Mouse (Mus musculus) layer of hippocampus, postnatal 14 days (tissue): ENCODE results near the gene Arl5b. TPM values are rescaled to one million over a fixed set of nuclear protein-coding genes. Genes with fewer than 3 reads are reported as not detected.

Experiments
- DNase-seq, 2 experiments: peaks; one replicate each; pipeline ENCODE4 v3.0.0; 2021 to 2022; ENCODE audit warnings: low spot score in 2 of 2, mixed read lengths in 1 of 2
- total RNA-seq, 2 experiments: library from RNA; stranded (reverse); gene quantifications; 2 replicates each; pipeline ENCODE4 v1.2.3; 2021

Gene Arl5b
- total RNA-seq, 2 experiments from 2014 or later: 39.5 to 45.4 TPM

DNA sequence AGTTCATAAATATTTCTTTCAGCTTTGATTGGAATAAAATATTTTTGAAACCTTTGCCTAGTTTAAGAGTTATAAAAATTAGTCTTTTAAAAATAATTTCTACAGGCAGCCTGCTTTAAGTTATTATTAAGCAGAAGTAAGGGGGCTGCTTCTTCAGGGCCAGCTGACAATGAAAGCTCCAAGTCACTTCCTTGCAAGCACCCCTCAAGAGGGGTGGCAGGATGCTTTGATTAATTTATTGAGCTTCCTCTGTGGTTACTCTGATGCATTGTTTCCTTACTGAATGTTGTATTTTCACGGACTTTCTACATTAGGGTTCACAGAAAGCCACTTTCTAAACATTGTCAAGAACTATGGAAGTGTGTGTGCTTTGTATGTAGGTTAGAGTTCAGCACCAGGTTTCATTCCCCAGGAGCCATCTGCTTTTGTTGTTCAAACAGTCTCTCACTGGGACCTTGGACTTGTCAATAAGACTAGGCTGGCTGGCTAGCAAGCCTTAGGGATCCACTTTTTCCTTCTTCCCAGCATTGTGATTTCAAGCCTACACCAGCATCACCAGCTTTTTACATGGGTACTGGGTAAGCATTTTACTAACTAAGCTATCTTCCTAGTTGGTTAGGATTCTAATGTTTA, 62.7 kb downstream of the Arl5b start:
- DNase-seq: no peak

GRCm38 (mm10) chr2:15112741-15113140, 63.5 kb downstream of the Arl5b start:
- no peak for DNase-seq

DNA sequence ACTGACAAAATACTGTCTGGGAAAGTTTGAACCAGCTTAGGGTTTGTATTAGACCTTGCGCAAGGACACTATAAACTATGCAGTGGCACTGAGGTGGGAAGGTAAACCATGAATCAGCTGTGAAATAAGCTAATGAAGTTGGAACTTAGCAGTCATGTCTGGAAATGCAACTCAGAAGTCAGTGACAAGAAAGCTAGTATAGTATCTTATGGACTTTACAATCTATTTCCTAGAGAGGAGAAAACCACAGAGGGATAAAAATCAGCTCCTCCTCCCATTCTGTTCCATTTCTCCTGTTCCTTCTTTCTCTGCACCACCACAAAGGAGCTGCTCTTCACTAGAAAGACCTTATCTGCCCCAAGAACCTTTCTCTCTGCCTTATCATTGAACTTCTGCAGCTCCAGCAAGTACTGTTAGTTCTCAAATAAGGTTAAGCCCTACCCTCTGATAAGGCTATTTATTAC, 72.1 kb downstream of the Arl5b start:
- no peak for DNase-seq

Other genes with a start within 250 kb of the Arl5b start
- 10 to 100 TPM; 10.2 to 11.5 TPM for gene Nsun6, start 5.7 kb downstream of the Arl5b start, total RNA-seq